Comparison of ENCODE assay signal across 1 mouse cellular context in the genomic region with DNA sequence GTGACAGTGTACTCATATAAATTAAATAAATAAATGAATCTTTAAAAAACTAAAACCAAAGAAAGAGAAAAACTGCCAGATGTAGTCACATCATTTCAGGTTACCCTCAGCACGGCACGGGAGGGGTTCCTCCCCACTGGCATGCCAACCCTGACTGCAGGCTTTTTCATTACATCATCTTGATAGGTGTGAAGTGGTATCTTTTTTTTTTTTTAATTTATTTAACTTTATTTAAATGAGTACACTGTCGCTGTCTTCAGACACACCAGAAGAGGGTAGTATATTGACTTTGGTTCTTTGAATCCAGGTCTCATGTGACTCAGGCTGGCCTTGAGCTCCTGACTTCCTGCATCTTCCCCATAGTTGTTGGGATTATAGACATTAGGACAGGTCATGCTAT.
TF ChIP-seq lines count a peak whose summit lies in the region.

No protein-coding gene starts in this region.

TF ChIP-seq in ES-E14, 5 proteins besides CTCF, POLR2A, EP300 and RAD21:
- no peak for TF ChIP-seq ZC3H11A (IDR thresholded peaks at IDR 0.05; ENCODE audit: borderline replicate concordance, low read depth, low read length)
- no peak for TF ChIP-seq CHD2 (IDR thresholded peaks at IDR 0.05; ENCODE audit: low read depth, low read length)
- no peak for TF ChIP-seq HCFC1 (IDR thresholded peaks at IDR 0.05; ENCODE audit: borderline replicate concordance, insufficient read depth, low read length)
- TF ChIP-seq ZNF384 (IDR thresholded peaks at IDR 0.05; ENCODE audit: low read depth, low read length) = 0 out of 2 replicates have a peak, but pooled peaks have one; percentile 55
- no peak for TF ChIP-seq MAFK (IDR thresholded peaks at IDR 0.05; ENCODE audit: insufficient read depth, low read depth, low read length)
